Mouse (Mus musculus) lung, postnatal 25 days (tissue): ENCODE measurements around the gene Gnai2.
"Not testable (repeated sequence)": the region's sequence is repeated elsewhere in the genome, so short reads cannot be mapped to it uniquely, and the experiment has no call there.

Experiments used
- DNase-seq: peaks from one replicate; pipeline ENCODE4 v3.0.0; 2022; ENCODE audit warnings: low spot score

Gene Gnai2

DNA sequence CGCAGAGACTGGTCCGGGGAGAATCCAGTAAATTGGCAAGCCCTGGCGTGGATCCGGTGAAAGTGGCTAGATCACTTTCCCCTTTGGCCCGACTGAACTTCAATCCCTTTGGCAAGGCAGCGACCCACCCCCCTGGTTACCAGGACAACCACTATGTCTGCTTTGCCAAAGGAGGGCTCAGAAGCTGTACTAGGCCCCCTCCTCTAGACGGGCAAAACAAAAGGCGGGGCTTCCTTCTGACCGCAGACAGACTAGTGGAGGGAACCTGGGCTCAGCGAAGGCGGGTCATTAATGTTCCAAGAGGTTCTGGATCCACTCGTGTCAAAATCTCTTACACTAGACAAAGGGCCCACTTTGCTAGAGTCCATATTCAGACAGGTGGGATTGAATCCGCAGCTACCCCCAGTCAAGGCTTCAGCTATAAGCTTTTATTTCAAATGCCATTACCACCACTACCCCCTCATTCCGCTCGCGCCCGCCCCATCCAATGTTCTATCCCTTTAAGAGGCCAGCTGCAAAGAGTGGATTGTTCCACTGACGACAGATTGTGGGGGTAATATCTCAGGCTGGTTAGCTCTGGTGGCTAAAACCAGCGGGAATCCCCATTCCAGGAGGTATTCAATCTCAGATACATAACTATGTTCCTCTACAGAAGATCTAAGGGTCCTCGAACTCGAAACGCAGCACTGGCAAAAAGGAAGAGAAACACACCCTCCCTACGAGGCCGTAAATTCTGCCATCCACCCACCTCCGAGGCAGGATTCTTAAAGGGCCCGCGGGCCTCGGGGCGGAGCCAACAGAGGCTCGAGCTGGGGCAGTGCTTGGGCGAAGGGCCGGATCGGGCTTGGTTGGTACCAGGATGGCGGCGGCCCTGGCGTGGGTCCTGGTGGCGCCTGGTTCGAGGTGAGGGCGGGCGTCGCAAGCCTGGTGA, 66.6 kb downstream of the Gnai2 start:
- peak; percentile 91 for DNase-seq

DNA sequence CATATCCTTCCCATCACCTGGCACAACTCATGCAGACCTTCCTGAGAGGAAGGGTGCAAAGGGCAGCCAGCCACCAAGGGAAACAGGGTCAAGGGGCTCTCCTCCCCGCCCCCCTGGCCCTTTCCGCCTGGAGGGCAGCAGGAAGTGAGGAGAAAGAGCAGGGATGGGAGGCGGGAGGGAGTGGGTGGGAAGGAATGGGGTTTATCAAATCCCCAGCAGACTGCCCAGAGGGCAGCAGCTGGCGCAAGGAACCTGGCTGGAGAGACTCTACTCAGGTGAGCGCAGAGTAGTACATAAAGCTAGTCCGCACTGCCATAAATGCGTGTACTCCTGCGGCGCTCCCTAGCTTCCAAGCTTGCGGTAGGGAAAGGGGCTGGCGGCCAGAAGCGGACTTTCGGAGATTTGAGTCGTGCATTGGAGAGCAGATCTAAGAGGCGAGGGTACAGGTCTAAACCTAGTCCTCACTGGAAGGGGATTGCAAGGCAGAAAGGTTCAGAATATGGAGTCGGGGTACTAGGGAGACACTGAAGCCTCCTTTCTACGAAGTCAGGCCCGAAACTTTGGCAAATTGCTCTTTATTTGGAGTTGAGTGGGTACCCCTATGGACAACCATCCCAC, 67.4 kb downstream of the Gnai2 start, which contains the start of gene Hyal2:
Hyal2 (plus strand) TSS at position 244 of the 618 bp plus-strand sequence.
- DNase-seq = peak; percentile 62

DNA sequence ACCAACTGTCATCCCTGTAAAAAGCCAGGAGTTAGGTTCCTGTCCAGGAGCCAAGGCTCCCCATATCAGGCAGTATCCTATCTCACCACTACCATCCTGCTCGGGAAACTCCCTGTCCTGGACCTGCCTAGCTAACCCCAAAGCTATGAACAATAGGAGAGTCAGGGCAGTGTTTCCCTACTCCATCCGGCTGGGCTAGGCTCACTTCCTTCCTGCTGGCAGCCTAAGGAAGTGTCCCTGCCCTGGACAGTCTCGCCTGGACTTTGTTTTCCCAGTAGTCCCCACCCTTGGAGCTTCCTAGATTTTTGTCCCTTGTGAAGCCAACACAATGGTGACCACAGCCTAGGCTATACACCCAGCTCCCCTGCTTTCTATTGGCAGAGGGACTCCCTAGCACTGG, 68.3 kb downstream of the Gnai2 start:
- peak; percentile 86 for DNase-seq

DNA sequence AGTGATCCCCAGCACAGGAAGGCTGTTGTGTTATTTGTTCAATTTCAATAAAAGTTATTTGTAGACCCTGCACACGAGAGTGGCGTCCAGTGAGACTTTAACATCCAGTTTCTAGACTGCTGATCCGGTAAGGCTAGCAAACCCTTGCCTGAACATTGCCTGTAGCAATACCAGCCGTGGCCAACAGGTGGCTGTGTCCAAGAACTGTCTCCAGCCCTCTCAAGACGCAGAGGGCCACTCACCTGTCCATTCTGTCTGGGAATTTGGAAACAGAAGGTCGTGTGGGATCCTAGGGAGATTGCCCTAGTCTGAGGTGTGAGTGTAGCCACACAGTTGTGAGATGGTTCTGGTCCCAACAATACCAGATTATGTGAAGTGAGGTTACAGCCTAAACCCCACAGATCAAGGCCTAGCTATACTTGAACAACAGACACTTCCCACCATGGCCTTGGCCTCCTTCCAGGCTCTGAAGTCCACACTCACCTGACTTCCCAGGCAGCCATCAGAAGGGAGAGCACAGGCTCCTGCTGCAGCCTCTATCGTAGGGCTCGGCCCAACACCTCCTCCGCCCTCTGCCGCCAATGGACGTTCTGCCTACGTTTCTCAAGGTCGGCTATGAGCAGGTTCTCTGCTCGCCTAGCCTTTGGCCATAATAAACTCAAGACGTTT, 69.0 kb downstream of the Gnai2 start:
- DNase-seq = peak; percentile 92

DNA sequence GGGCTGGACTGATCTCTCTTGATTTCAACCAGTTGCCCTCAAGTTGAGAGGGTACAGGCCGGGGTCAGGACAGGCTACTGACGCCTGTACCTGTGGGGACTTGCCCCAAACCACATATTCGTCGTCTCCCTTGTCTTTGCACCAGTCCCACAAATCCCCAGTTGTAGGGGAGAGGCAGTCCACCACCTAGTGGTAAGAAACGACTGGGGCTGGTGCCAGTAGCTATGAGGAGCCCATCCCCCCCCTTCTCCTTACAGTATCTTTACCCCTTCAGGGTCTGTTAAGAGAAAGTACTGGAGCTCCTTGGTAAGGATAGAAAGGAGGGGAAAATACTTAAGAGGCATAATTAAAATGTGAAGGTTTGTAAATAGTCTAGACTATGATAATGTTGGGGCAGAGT, 69.6 kb downstream of the Gnai2 start:
- DNase-seq = not testable (repeated sequence)
